Mouse (Mus musculus) gastrocnemius, adult 18-20 months (tissue): ENCODE data around the gene Echdc1. TPM values are rescaled to one million over a fixed set of nuclear protein-coding genes. Genes with fewer than 3 reads are reported as not detected.
"Not testable (repeated sequence)": the region's sequence is repeated elsewhere in the genome, so short reads cannot be mapped to it uniquely, and the experiment has no call there.

Source experiments
- DNase-seq: peaks from one replicate; pipeline ENCODE4 v3.0.0; 2021; ENCODE audit warnings: low spot score
- long read RNA-seq, 2 experiments: library from polyadenylated mRNA; stranded (forward); transcript quantifications; one replicate each; pipeline ENCODE4 v2.0.0; 2021
- total RNA-seq, 2 experiments: library from RNA; stranded (reverse); gene quantifications; 2 replicates each; pipeline ENCODE4 v1.2.3; 2021

Gene Echdc1
- total RNA-seq, result 10 to 100 TPM; 37.8 to 40.2 TPM
- long read RNA-seq, experiment 1, transcript Echdc1-201 (6 exons, 3,856 nt), result major isoform, 21 of 42 reads
- long read RNA-seq, experiment 1, transcript Echdc1-202 (6 exons, 1,845 nt), result minor isoform, 18 of 42 reads
- long read RNA-seq, experiment 1, partial matches to known transcripts, result 1 of 42 reads
- long read RNA-seq, experiment 1, other reads (novel, unspliced or antisense), result 2 of 42 reads
- long read RNA-seq, experiment 2, transcript Echdc1-201 (6 exons, 3,856 nt), result major isoform, 15 of 33 reads
- long read RNA-seq, experiment 2, transcript Echdc1-202 (6 exons, 1,845 nt), result minor isoform, 13 of 33 reads
- long read RNA-seq, experiment 2, partial matches to known transcripts, result 0 of 33 reads
- long read RNA-seq, experiment 2, other reads (novel, unspliced or antisense), result 5 of 33 reads

DNA sequence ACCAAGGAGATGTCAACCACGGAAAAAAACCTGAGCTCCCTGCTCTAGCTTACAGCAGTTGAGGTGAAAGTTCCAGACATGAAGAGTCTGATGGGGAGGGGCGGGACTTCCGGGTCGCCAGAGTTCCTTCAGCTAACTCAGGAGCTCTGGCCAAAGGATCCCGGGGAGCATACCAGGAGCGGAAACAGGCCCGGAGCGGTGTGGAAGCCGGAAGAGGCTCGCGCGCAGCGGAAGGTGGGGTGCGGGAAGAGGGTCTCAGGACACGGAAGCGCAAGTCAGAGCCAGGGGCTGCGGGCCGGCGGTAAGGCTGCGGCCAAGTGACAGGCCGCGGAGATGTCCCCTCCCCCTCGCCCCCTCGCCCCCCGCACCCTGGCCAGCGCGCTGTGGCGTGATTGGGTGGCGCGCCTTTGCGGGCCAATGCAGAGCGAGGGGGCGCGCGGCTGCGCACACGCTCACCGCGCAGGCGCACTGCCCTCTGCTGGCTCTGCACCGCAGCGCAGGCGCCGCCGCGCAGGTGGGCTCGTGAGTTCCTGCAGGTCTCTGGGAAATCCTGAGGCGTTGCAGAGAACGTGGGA lies at the start of gene Echdc1:
Gene Echdc1, plus strand, starts transcription at position 103 of the 575 bp plus-strand sequence.
- DNase-seq, result peak; percentile 84

DNA sequence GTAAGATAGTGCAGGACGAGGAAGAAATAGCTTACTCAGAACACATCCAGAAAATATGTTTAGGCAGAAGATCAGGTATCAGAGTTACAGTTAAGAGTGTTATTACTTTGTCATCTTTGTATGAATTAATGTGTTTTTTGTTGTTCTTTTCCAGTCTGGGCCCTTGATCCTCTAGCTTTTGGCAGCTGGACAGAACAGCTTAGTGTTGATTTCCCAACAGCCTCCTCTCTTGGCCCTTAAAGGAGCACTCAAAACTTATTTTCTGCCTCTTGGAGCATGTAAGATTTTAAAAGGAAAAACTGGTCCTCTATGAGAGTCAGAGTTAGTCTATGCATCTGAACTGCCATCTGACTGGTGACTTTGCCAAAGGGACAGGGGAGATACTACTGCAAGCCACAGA lies 31.2 kb upstream of the Echdc1 start:
- DNase-seq, result no peak

- DNase-seq, result no peak
Measured at GRCm38 (mm10) chr10:29285757-29286156, 27.2 kb upstream of the Echdc1 start.

- no peak for DNase-seq
Measured at GRCm38 (mm10) chr10:29302230-29302629, 10.7 kb upstream of the Echdc1 start.

- DNase-seq, result no peak
Measured at GRCm38 (mm10) chr10:29311480-29312219, 1.3 kb upstream of the Echdc1 start.

GRCm38 (mm10) chr10:29313905-29314304 lies 939 bp downstream of the Echdc1 start:
- no peak for DNase-seq

- DNase-seq, result no peak
Measured at GRCm38 (mm10) chr10:29324817-29325216, 11.9 kb downstream of the Echdc1 start.

DNA sequence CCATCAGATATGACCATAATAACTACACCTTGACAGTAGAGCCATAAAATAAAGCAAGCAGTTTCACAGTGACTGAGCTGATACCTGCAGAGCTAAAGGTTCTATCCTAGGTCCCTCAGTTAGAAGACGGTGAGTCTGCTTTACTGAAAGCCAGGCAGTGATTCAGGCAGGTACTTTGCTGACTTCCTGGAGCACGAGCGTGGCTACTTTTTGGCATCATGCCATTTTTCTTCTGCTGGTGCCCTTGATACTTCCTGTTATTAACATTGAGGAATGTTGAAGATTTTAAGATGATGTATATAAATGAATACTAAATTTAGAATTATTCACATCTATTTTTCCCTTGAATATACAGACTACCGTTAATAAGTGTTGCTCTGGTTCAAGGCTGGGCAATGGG lies 20.9 kb downstream of the Echdc1 start:
- DNase-seq, result no peak

GRCm38 (mm10) chr10:29338355-29339056 lies 25.5 kb downstream of the Echdc1 start:
- peak; percentile 64 for DNase-seq

GRCm38 (mm10) chr10:29344232-29344631 lies 31.3 kb downstream of the Echdc1 start:
- no peak for DNase-seq

DNA sequence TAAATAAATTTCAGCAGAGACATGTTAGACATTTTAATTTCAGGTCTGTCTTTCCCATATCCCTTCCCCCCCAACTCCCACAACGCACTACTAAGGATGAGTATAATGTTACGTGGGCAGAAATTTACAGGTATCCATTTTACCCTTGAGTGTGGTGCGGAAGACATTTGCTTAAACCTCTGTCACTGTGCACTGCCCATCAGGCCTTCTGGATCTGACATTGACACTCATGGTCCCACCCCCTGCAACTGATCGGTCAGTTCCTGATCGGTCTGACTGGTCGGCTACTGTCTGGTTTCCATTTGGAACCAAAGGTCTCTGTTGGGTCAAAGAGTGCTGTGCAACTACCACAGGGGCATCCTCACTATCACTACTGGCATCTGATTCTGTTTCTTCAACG lies 33.7 kb downstream of the Echdc1 start:
- no peak for DNase-seq

DNA sequence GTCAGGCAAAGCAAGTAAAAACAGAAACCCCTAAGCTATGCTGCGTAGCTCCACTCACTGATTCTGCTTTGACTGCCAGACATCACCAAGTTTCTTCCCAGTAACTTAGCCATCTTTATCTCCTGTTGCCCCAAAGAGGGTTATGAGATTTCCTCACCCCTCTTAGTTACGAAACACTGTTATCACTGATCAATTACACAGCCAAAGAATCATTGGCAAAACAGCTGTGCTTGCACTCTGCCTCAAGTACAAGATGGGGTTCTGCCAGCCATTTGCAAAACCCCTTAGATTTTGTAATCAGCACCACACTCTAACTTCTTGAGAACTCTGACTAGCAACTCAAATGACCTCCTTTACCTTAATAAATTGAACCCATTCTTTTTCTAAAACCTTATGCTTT lies 38.5 kb downstream of the Echdc1 start:
- no peak for DNase-seq

DNA sequence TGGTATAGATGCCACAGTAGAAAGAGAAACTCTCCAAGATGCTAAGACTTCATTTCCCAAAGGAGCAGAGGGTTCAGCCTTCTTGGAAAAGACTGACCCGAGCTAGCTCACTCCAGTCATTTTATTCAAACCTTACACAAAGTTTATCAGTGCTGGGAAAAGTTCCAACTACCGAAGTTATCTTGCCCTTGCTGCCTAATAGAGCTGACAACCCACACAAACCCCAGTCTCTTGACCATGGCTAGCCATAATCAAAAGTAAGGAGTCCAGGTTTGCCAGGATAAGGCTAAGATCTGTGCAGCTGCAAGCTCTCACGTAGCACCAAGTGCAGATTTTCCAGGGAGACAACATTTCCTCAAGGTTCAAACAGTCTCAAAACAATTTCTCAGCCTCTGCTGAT lies 39.6 kb downstream of the Echdc1 start:
- no peak for DNase-seq

- no peak for DNase-seq
Measured at GRCm38 (mm10) chr10:29354183-29354582, 41.2 kb downstream of the Echdc1 start.

- no peak for DNase-seq
Measured at GRCm38 (mm10) chr10:29361095-29361463, 48.1 kb downstream of the Echdc1 start.

DNA sequence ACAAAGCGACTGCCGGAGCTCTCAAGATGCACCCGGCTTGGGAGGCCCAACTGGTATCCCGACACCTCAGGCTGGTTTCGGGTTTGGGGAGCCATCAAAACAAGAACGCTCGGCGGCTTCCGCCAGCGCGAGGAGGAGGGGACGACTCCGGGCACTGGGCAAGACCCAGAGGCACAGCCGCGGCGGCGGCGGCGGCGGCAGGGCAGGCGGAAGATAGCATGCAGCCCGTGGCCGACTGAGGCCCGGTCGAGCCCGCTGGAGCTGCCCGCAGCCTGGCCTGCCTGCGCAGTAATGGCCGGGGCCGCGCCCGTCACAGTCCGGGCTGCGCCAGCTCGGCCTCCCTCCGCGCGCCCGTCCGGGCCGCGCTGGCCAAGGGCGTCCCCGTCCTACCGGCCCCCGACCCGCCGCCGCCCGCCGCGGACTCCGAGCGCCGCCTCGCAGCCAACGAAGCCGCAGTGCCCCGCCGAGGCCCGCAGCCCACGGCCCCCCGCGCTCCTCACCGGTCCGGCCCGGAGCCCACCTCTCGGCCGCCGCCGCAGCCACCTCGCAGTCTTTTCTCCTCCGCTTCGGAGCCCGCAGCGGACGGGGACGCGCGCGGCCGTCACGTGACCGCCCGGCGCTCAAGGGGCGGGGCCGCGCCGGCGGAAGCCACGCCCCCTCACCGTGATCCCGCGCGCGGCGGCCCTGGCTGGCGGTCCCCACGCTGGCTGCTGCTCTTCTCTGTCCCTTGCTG lies 48.7 kb downstream of the Echdc1 start:
- peak; percentile 84 for DNase-seq

- no peak for DNase-seq
Measured at GRCm38 (mm10) chr10:29362197-29362900, 49.4 kb downstream of the Echdc1 start, which contains the start of gene Rnf146. TSS of gene Rnf146 (minus strand) at chr10:29362442.

- DNase-seq, result no peak
Measured at GRCm38 (mm10) chr10:29374065-29374464, 61.1 kb downstream of the Echdc1 start.

- DNase-seq, result no peak
Measured at GRCm38 (mm10) chr10:29381558-29381957, 68.6 kb downstream of the Echdc1 start.

DNA sequence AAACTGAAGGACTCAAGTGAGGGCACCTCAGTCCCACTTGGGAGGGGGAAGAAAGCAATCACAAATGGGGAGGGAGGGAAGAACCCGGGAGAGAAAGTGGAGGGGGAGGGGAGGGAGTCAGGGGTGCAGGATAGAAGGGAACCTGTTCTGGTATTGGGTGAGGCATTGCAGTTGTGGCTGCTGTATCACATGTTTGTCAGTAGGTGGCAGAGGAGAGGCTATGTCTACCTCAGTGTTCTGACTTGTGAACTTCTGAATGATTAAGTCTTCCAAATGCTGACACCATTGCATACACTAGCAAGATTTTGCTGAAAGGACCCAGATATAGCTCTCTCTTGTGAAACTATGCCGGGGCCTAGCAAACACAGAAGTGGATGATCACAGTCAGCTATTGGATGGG lies 81.9 kb downstream of the Echdc1 start:
- DNase-seq, result not testable (repeated sequence)
